Mouse (Mus musculus): ENCODE measurements at regions not wholly inside any gene's neighbourhood (a gene's known extent, or its start where the extent isn't known, plus 50 kb on each side); places are given as distances from the start of the nearest gene placed in this dataset.

- intact Hi-C loops (cut with DNase I) = no loop called here
- DNase-seq (ENCODE audit: low spot score in 2 of 2) = peak in 1 of 2 experiments; percentile 18
These were observed 638.1 kb downstream of the Tbc1d22a start for GRCm38 (mm10) chr15:86852161-86852870.

DNA sequence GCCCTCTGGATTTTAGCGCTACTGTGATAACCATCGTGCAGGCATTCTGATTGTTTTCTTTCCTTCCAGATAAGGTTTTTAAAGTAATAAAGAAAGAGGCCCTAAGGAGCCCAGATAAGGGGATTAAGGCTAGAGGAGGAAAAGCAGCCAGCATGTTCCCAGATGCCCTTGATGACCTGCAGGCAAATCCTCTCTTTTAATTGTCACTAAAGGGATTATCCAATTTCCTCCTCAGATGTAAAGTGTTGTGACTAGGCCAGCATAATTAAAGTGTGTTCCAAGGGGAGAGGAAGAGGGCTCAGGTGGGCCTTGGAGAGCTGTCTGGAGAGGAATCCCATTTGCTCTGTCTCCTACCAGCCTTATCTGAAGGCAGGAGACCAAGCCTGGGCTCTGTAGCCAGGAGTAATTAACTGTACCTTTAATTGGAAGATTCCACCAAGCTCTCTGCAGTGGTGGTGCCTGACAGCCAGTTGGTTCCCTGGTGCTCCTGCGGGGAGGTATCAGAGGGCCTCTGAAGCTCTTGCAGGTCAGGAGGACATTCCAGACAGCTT lies 644.2 kb downstream of the Tbc1d22a start:
- DNase-seq (ENCODE audit: low spot score in 2 of 2) = no peak
- intact Hi-C loops (cut with DNase I) = no loop called here

- intact Hi-C loops (cut with DNase I) = no loop called here
- DNase-seq (ENCODE audit: low spot score in 2 of 2) = no peak
These were observed 661.6 kb downstream of the Tbc1d22a start for GRCm38 (mm10) chr15:86875721-86876309.

DNA sequence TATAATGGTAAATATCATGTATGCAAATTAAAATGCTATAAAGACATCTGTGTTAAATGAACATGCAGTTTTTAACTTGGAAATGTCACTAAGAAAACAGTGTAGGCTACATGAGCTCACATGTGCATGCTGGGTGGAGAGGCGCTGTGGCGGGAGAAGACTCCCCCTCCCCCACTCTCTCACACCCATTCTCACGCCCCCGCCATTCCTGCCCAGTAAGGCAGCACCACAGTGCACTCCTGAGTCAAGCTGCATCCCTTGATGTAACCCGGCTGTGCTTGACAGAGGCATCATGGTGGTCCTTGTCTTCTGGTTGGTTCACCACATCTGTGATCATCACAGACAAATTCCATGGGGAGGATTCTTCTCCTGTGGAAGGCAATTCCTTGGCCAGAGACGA lies 647.1 kb upstream of the Fam19a5 start:
- intact Hi-C loops (cut with DNase I) = no loop called here
- no peak for DNase-seq (ENCODE audit: low spot score in 2 of 2)

DNA sequence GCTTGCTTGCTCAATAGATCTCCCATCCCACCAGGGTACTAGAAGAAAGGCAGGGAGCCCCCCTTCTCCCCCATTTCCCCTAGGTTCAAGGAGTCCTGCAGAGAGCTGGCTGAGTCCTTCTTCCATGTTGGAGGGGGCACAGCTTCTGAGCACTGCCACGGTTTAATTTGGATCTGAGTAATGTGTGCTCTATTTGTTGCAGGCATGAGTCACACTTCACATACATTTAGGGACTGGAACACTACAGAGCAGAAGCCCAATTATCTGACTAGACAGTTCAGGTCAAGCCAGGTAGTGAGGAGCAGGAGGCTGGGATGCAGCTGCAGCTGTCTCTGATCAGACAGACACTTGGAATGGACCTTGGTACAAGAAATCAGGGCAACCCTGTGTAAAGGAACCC lies 644.1 kb upstream of the Fam19a5 start:
- intact Hi-C loops (cut with DNase I) = no loop called here

DNA sequence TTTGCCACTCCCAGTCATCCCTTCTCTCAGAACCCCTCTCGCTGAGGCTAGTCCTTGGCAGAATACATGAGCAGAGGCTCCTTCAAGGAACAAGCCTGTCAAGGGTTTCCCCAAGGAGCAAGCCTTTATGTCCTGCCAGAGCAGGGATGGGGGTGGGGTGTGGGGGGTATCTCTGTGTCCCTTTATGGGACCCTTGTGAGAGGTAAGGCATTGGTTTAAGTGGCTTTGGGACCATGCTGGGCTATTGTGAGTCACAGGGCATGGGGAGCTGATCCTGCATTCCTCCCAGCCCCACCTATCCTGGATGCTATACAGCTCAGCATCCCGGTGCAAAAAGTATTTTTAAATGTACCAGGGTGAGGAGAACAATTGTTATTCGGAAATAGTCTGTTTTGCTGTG lies 641.1 kb upstream of the Fam19a5 start:
- intact Hi-C loops (cut with DNase I) = no loop called here
- DNase-seq (ENCODE audit: low spot score in 2 of 2) = no peak

More for the DNA sequence above, 644.1 kb upstream of the Fam19a5 start:
- no peak for DNase-seq (ENCODE audit: low spot score in 2 of 2)

DNA sequence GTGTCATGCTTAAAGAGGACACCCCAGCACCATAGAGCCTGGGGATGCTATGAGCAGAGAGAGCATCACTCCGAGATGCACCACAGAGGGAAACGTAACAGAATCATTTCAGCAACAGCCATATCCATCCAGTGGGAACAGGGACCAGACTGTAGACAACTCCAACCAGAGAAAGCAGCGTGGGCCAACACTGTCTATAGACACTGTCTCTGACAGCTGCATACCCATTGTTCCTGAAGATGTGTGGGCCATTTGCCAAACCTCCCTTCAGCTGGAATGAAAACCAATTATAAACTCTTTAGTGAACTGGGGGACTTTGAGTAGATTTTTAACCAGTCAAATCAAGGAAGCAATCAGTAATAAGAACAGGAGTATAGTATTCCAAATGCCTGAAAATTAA lies 630.8 kb upstream of the Fam19a5 start:
- DNase-seq (ENCODE audit: low spot score in 2 of 2) = no peak
- intact Hi-C loops (cut with DNase I) = no loop called here

- intact Hi-C loops (cut with DNase I) = no loop called here
- no peak for DNase-seq (ENCODE audit: low spot score in 2 of 2)
These were observed 626.2 kb upstream of the Fam19a5 start for GRCm38 (mm10) chr15:86917891-86918290.

- intact Hi-C loops (cut with DNase I) = no loop called here
- no peak for DNase-seq (ENCODE audit: low spot score in 2 of 2)
These were observed 624.4 kb upstream of the Fam19a5 start for GRCm38 (mm10) chr15:86919704-86920103.

DNA sequence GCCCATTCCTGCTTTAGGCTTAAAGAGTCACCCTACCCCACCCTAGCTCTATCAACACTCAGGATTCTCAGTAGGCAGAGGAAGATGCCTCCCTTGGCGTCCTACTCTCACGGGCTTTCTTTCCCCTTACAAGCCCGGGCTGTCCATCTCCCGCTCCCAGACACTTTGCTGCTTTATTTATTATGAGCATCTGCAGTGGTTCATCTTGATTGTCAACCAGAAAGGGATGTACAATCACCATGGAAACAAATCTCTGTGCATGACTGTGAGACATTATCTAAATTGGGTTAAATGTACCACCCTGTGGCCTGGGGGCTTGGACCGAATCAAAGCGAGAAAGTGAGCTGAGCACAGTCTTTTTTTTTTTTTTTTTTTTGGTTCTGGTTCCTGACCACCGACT lies 623.9 kb upstream of the Fam19a5 start:
- DNase-seq (ENCODE audit: low spot score in 2 of 2) = no peak
- intact Hi-C loops (cut with DNase I) = no loop called here

DNA sequence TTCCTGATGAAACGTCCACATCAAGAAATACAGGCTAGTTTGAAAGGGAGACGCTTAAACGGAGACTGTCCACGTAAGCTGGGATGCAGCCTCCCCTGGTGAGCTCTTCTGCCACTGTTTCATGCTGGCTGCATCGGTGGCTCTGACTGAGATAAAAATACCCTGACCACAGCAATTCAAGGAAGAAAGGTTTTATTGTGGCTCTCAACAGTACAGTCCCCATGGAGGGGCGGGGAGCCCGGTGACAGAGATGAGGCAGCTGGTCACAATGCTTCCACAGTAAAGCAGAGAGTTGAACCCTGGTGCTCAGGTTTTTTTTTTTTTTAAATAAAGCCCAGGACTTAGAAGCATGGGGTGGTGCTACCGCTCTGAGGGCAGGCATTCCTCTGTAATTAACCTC lies 622.7 kb upstream of the Fam19a5 start:
- DNase-seq (ENCODE audit: low spot score in 2 of 2) = no peak
- intact Hi-C loops (cut with DNase I) = no loop called here

DNA sequence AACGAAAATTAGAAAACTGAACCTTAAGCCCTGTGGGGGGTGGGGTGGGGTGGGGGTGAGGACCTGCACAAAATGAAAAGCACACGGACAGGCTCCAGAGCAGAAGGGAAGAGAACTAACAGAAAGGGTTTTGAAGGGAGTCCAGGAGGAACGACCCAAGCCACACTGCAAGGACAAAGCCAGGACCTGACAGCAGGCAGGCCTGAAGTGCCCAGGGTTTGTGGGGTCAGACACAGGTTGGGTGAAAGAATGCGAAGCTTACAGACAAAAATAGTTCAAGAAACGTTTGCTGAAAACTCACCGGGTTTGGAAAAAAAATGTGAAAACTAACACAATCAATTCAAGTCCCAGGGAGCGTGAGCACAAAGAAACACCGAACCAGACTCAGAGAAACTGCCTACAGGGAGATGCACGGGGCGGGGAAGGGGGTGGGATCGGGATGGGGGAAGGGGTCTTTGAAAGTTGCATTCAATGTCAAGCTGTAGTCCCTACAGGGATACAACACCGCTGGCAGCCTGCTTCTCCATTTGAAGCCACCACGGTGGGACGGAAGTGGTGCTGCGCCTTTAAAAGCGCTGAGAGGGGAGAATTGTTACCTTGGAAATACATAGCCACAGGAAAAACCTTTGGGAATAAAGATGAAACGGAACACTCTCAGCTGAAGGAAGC lies 618.9 kb upstream of the Fam19a5 start:
- intact Hi-C loops (cut with DNase I) = no loop called here
- no peak for DNase-seq (ENCODE audit: low spot score in 2 of 2)

- intact Hi-C loops (cut with DNase I) = no loop called here
- no peak for DNase-seq (ENCODE audit: low spot score in 2 of 2)
These were observed 611.6 kb upstream of the Fam19a5 start for GRCm38 (mm10) chr15:86932345-86933075.

DNA sequence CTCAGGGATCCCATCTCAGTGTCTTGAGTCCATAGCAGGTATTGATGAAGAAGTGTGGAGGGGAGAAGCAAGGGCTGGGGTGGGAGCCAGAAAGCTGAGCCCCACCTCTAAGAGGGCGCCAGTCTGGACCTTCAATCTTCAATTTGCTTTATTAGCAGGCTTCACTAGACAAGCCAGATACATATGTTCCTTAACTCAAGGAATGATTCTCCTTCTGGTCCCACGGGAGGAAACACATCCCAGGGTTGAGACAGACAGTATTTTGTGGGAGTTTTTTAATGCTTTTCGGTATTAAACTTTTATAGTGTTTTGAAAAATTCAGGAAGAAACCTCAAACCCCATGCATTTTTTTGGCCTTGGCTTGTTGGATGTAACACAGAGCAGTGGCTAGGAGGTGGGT lies 606.7 kb upstream of the Fam19a5 start:
- no peak for DNase-seq (ENCODE audit: low spot score in 2 of 2)
- intact Hi-C loops (cut with DNase I) = no loop called here

GRCm38 (mm10) chr15:86944529-86944928 lies 599.6 kb upstream of the Fam19a5 start:
- no peak for DNase-seq (ENCODE audit: low spot score in 2 of 2)
- intact Hi-C loops (cut with DNase I) = no loop called here

DNA sequence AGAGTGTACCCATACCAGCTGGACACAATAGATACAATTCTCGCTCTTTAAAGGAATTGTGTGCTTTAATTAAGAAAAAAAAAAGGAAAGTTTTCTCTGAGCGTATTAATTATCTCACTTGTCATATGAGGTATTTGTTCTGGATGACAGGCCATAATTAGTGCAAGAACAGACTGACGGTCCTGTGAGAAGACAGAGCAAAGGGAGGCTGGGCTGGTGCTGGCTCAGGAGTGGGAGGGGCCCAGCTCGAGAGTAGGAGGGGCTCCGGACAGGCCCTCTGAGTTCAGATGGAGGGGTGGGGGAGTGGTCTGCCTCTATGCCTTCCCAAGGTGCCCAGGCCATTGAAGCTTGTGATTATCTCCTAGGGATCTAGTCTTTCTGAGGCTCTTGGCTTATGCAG lies 591.5 kb upstream of the Fam19a5 start:
- intact Hi-C loops (cut with DNase I) = no loop called here
- DNase-seq (ENCODE audit: low spot score in 2 of 2) = no peak

- intact Hi-C loops (cut with DNase I) = no loop called here
- DNase-seq (ENCODE audit: low spot score in 2 of 2) = peak in 1 of 2 experiments; percentile 14
These were observed 586.2 kb upstream of the Fam19a5 start for GRCm38 (mm10) chr15:86957872-86958271.

DNA sequence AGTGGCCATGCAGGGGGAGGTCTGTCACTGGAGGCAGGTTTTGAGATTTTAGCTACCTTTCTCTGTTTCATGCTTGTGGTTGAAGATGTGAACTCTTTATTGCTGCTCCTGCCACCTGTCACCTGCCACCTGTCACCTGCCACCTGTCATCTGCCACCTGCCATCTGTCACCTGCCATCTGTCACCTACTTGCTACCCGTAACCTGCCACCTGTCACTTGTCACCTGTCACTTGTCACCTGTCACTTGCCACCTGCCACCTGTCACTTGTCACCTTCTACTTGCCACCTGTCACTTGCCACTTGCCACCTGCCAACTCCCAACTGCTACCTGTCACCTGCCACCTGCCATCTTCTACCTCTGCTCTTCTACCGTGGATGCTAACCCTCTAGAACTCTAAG lies 581.2 kb upstream of the Fam19a5 start:
- DNase-seq (ENCODE audit: low spot score in 2 of 2) = no peak
- intact Hi-C loops (cut with DNase I) = no loop called here

GRCm38 (mm10) chr15:86963486-86963885 lies 580.6 kb upstream of the Fam19a5 start:
- peak in 1 of 2 experiments; percentile 13 for DNase-seq (ENCODE audit: low spot score in 2 of 2)
- intact Hi-C loops (cut with DNase I) = no loop called here

GRCm38 (mm10) chr15:86971436-86971835 lies 572.7 kb upstream of the Fam19a5 start:
- intact Hi-C loops (cut with DNase I) = no loop called here
- no peak for DNase-seq (ENCODE audit: low spot score in 2 of 2)
